ENCODE assay signal across 19 mouse cellular contexts in genomic region chr11:100140966-100141365, GRCm38 (mm10). TPM values are rescaled to one million over a fixed set of nuclear protein-coding genes. Genes with fewer than 3 reads are reported as not detected.
A peak's percentile ranks its signal among the peaks of the same experiment; 100 is the strongest.
DNase-seq lines count a peak whose midpoint lies in the region; ATAC-seq and TF ChIP-seq lines count a peak whose summit lies in the region.
"Had no signal": no experiment of that assay in that cellular context is flagged by ENCODE, and none has a peak within 500 bp of the region (broad histone marks: within the 10 kb centered on the region; RNA-seq: fewer than 3 reads in every experiment).

No protein-coding gene starts in this region.

- H3K27ac ChIP-seq in gastrocnemius, adult 2 months, result no peak overlapping the region
- H3K27ac ChIP-seq in intestine, embryonic 16.5 days (ENCODE audit: low read length), result peak overlapping the region; percentile 81
- H3K27ac ChIP-seq: liver, embryonic 12.5 days; midbrain, embryonic 12.5 days; neural tube, embryonic 13.5 days had no signal

- peak; percentile 74 for DNase-seq in gastrocnemius, adult 2 months
- no peak for DNase-seq in gastrocnemius, postnatal 10 days
- DNase-seq in lung, postnatal 36 days, result peak; percentile 28
- no peak for DNase-seq in lung, postnatal 25 days (ENCODE audit: low spot score)
- DNase-seq in thymus, postnatal 10 days (ENCODE audit: low spot score in 2 of 2), result no peak
- DNase-seq in T-cell, adult 2 months (ENCODE audit: low spot score), result no peak
- DNase-seq: cerebellum, adult 9-10 months; lung, embryonic 14.5 days; right cerebral cortex, postnatal 14 days; thymus, adult 18-20 months had no signal

- H3K4me3 ChIP-seq in gastrocnemius, adult 2 months, result no peak overlapping the region
- H3K4me3 ChIP-seq in intestine, embryonic 16.5 days (ENCODE audit: low read length), result peak overlapping the region; percentile 9; the same call in 1 of the 2 replicates
- H3K4me3 ChIP-seq: liver, embryonic 12.5 days; midbrain, embryonic 12.5 days; neural tube, embryonic 13.5 days had no signal

- ATAC-seq in intestine, embryonic 16.5 days, result no peak
- ATAC-seq: liver, embryonic 12.5 days had no signal

- intact Hi-C loops in gastrocnemius, adult 2 months (cut with DNase I), result no loop called here

- 63% methylated on average over 21 of the region's 21 CpGs for WGBS in intestine, embryonic 16.5 days

- no peaks in the 10 kb centered on the region for H3K36me3 ChIP-seq in intestine, embryonic 16.5 days (ENCODE audit: control insufficient read depth, insufficient read depth, low read length)
- H3K36me3 ChIP-seq: liver, embryonic 12.5 days; midbrain, embryonic 12.5 days; neural tube, embryonic 13.5 days had no signal

- H3K4me1 ChIP-seq in intestine, embryonic 16.5 days (ENCODE audit: control insufficient read depth, insufficient read depth, low read length), result peaks cover 24% of the 10 kb centered on the region
- H3K4me1 ChIP-seq: liver, embryonic 12.5 days had no signal

- H3K9me3 ChIP-seq in intestine, embryonic 16.5 days (ENCODE audit: control insufficient read depth, low read length), result no peaks in the 10 kb centered on the region
- H3K9me3 ChIP-seq: liver, embryonic 12.5 days; midbrain, embryonic 12.5 days; neural tube, embryonic 13.5 days had no signal

- 0 out of 2 replicates have a peak overlapping the region, but pooled peaks have one; percentile 30 for H3K9ac ChIP-seq in intestine, embryonic 16.5 days (ENCODE audit: low read depth, low read length)
- H3K9ac ChIP-seq: liver, embryonic 12.5 days; lung, embryonic 14.5 days; midbrain, embryonic 12.5 days; neural tube, embryonic 13.5 days had no signal

- 0 out of 2 replicates have a peak, but pooled peaks cover 5% of the 10 kb centered on the region for H3K27me3 ChIP-seq in intestine, embryonic 16.5 days (replicated peaks; ENCODE audit: control insufficient read depth, insufficient read depth, low read length)

- peak overlapping the region; percentile 26 for H3K4me2 ChIP-seq in intestine, embryonic 16.5 days (ENCODE audit: low read depth, low read length)
- H3K4me2 ChIP-seq: liver, embryonic 12.5 days; lung, embryonic 14.5 days; midbrain, embryonic 12.5 days; neural tube, embryonic 13.5 days had no signal

- no peak; the same call in 1 of the 2 replicates for TF ChIP-seq CTCF in gastrocnemius, adult 2 months (IDR thresholded peaks at IDR 0.05)

RNA-seq across cellular contexts. Expression of gene Krt15, which starts 5.2 kb away (rescaled TPM):
- not detected for total RNA-seq in gastrocnemius, adult 2 months (2021)
- total RNA-seq in gastrocnemius, postnatal 10 days (2021), result not detected
- polyA plus RNA-seq in intestine, embryonic 16.5 days (2015; fragmentation: Nextera tagmentation; extraction: Ambion mirVana), result 2.2 and 4.5 TPM in 2 replicates
- total RNA-seq: granulocyte monocyte progenitor cell, adult 5-6 weeks; hematopoietic stem cell, adult 5-6 weeks; left cerebral cortex, adult 8-10 months had no signal

RNA-seq across cellular contexts. Expression of gene Krt19, which starts 7.5 kb away (rescaled TPM):
- total RNA-seq in gastrocnemius, adult 2 months (2021), result under 1 TPM in 1 of 2 experiments, not detected in 1; 0.20 TPM
- 1 to 10 TPM in 1 of 2 experiments, under 1 TPM in 1; 0.45 to 1.4 TPM for total RNA-seq in gastrocnemius, postnatal 10 days (2021)
- 884 and 955 TPM in 2 replicates for polyA plus RNA-seq in intestine, embryonic 16.5 days (2015; fragmentation: Nextera tagmentation; extraction: Ambion mirVana)
- total RNA-seq: granulocyte monocyte progenitor cell, adult 5-6 weeks; hematopoietic stem cell, adult 5-6 weeks; left cerebral cortex, adult 8-10 months had no signal

RNA-seq across cellular contexts. Expression of gene Krt13, which starts 19.6 kb away (rescaled TPM):
- not detected for total RNA-seq in gastrocnemius, adult 2 months (2021)
- total RNA-seq in gastrocnemius, postnatal 10 days (2021), result not detected
- 0.29 TPM in 1 of 2 replicates, not detected in the other for polyA plus RNA-seq in intestine, embryonic 16.5 days (2015; fragmentation: Nextera tagmentation; extraction: Ambion mirVana)
- total RNA-seq: granulocyte monocyte progenitor cell, adult 5-6 weeks; hematopoietic stem cell, adult 5-6 weeks; left cerebral cortex, adult 8-10 months had no signal
- polyA plus RNA-seq: heart, embryonic 14.5 days; limb, embryonic 11.5 days; liver, embryonic 12.5 days; lung, embryonic 14.5 days; midbrain, embryonic 12.5 days; neural tube, embryonic 13.5 days had no signal

RNA-seq across cellular contexts. Expression of gene Krt36, which starts 35.5 kb away (rescaled TPM):
- not detected for total RNA-seq in gastrocnemius, adult 2 months (2021)
- not detected for total RNA-seq in gastrocnemius, postnatal 10 days (2021)
- polyA plus RNA-seq in intestine, embryonic 16.5 days (2015; fragmentation: Nextera tagmentation; extraction: Ambion mirVana), result 0.10 TPM in 1 of 2 replicates, not detected in the other
- total RNA-seq: hematopoietic stem cell, adult 5-6 weeks; left cerebral cortex, adult 8-10 months had no signal
- polyA plus RNA-seq: heart, embryonic 14.5 days; liver, embryonic 12.5 days; midbrain, embryonic 12.5 days; neural tube, embryonic 13.5 days had no signal

RNA-seq across cellular contexts. Expression of gene Krt35, which starts 44.9 kb away (rescaled TPM):
- not detected for total RNA-seq in gastrocnemius, adult 2 months (2021)
- not detected for total RNA-seq in gastrocnemius, postnatal 10 days (2021)
- 0.07 and 0.12 TPM in 2 replicates for polyA plus RNA-seq in intestine, embryonic 16.5 days (2015; fragmentation: Nextera tagmentation; extraction: Ambion mirVana)
- total RNA-seq: granulocyte monocyte progenitor cell, adult 5-6 weeks; hematopoietic stem cell, adult 5-6 weeks; left cerebral cortex, adult 8-10 months had no signal
- polyA plus RNA-seq: heart, embryonic 14.5 days; limb, embryonic 11.5 days; liver, embryonic 12.5 days; lung, embryonic 14.5 days; midbrain, embryonic 12.5 days; neural tube, embryonic 13.5 days had no signal

Comparison
In these comparisons a context has a peak if more than half of its experiments do, and no peak if none do; other contexts are left out.
1. DNase-seq: peak in gastrocnemius, adult 2 months (single experiment) and lung, postnatal 36 days (single experiment); none in gastrocnemius, postnatal 10 days (single experiment), lung, postnatal 25 days (single experiment), thymus, postnatal 10 days (0 of 2) and T-cell, adult 2 months (single experiment).